Mouse (Mus musculus) Patski (cell line): ENCODE results near the gene Tdpoz3. TPM values are rescaled to one million over a fixed set of nuclear protein-coding genes. Genes with fewer than 3 reads are reported as not detected.
"Not testable (repeated sequence)": the region's sequence is repeated elsewhere in the genome, so short reads cannot be mapped to it uniquely, and the experiment has no call there.

ENCODE experiments used
- ATAC-seq: fragments of 100-300 bp; one replicate; pipeline ENCODE4 v1.8.0; 2021
- CTCF ChIA-PET: fragments of 350-600 bp; sonication (Branson Sonifier 250); formaldehyde crosslinking; loops from one replicate; lab custom pipeline; 2022; ENCODE audit warnings: inconsistent platforms; lab: Charles Lee
- POLR2A ChIA-PET: fragments of 350-600 bp; sonication (Branson Sonifier 250); formaldehyde crosslinking; loops from one replicate; lab custom pipeline; 2022; ENCODE audit warnings: antibody characterized with exemption, inconsistent platforms; lab: Charles Lee
- DNase-seq: peaks from one replicate; pipeline ENCODE4 v3.0.0-alpha.2; 2011; ENCODE audit warnings: low read depth, low spot score
- H3K27me3 ChIP-seq: fragments of 371-371 bp; one replicate; pipeline ENCODE4 v1.5.1; 2021
- in situ Hi-C: fragments of 300-500 bp; cut with MboI; formaldehyde crosslinking; loops from 3 replicates; pipeline ENCODE4 v1.11.1; 2018; ENCODE audit warnings: low pct_unique_long_range_greater_than_20kb, mixed read lengths
- polyA plus RNA-seq: library from polyadenylated mRNA; unstranded; gene quantifications from one replicate; pipeline ENCODE4 v1.2.3, GENCODE M21; 2021

Tdpoz3 gene
- not detected for polyA plus RNA-seq

GRCm38 (mm10) chr3:93825720-93826119, at the start of gene Tdpoz3:
Gene Tdpoz3 (plus strand): TSS chr3:93826020.
- DNase-seq, CTCF ChIA-PET, ATAC-seq, POLR2A ChIA-PET, in situ Hi-C loops, H3K27me3 ChIP-seq: not testable (repeated sequence)

DNA sequence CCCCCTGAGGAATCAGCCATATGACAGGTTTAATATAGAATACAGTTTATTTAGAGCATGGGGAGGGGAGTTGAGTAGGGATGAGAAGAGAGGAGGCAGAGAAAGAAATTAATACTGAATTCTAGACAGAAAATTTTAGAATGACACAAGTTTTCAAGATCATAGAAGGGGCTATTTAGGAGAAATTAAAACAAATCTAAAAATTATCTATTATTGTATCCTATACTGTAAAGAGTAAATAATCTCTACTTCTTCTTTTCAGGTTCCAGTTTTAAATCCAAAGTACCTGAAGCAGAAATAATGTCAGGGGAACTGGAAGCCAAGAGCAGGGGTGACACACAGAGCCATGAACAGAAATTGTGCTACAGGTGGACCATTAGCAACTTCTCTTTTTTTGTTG, 29.7 kb upstream of the Tdpoz3 start, which contains the start of gene Tdpoz4:
Gene Tdpoz4, plus strand, starts transcription at position 301 of the 400 bp plus-strand sequence.
- ATAC-seq, DNase-seq, H3K27me3 ChIP-seq, CTCF ChIA-PET, POLR2A ChIA-PET, in situ Hi-C loops: not testable (repeated sequence)

GRCm38 (mm10) chr3:93813341-93813740, 12.5 kb upstream of the Tdpoz3 start:
- POLR2A ChIA-PET, CTCF ChIA-PET, DNase-seq, H3K27me3 ChIP-seq: not testable (repeated sequence)
- in situ Hi-C loops: loop anchor here (25.0 kb wide), 2 partner anchors 501 to 726 kb away; partner anchors contain the start of gene Hrnr
- peak; percentile 37 for ATAC-seq

DNA sequence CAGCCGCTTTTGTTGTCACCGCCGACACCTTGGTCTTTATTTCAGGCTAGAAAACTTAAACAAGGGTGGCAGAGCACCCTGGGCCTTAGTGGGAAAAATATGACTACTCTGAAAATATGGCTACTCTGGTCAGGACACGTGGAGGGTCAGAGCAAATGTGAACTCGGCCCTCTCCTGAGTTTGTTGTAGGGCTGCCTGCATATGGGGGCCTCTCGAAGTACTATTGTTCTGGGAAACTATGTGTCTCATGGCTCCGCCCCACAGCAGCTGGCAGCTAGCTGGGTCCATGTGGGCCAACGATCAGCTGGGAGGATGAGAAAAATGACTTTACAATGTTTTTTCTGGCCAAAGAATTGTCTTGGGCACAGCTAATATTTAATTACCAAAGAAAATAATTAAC, 33.1 kb downstream of the Tdpoz3 start:
- POLR2A ChIA-PET, H3K27me3 ChIP-seq, DNase-seq, CTCF ChIA-PET, ATAC-seq, in situ Hi-C loops: not testable (repeated sequence)

DNA sequence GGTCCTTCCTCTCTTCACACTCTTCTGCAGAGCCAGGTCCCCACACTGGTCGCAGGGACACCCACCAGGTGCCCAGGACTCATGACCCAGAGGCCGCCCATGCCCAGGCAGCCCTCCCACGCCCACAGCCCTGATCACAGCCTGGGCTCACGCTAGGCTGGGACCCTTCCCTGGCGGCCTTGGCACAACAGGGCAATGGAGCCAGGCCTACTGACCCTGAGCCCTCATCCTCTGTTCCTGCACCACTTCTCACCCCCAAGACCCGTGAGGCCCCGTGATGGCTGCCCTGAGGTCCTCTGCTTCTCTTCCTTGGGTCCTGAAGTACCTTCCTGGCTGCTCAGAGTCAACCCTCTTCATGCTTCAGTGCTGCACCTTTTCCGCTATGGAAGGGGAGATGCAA, 44.8 kb downstream of the Tdpoz3 start:
- DNase-seq, CTCF ChIA-PET, ATAC-seq: not testable (repeated sequence)

More for the DNA sequence above, 44.8 kb downstream of the Tdpoz3 start:
- H3K27me3 ChIP-seq, in situ Hi-C loops, POLR2A ChIA-PET: not testable (repeated sequence)

Other genes starting within 250 kb of the Tdpoz3 start
- not detected for gene Tdpoz2, start 173.3 kb upstream of the Tdpoz3 start, polyA plus RNA-seq
- gene Tdpoz1, start 149.7 kb upstream of the Tdpoz3 start, polyA plus RNA-seq: not detected
- 0.08 TPM for gene Gm37596, start 132.9 kb upstream of the Tdpoz3 start, polyA plus RNA-seq
- gene Gm5773, start 53.0 kb upstream of the Tdpoz3 start, polyA plus RNA-seq: not detected
- not detected for gene Tdpoz4, start 29.6 kb upstream of the Tdpoz3 start, polyA plus RNA-seq
- gene Gm9117, start 117.5 kb downstream of the Tdpoz3 start, polyA plus RNA-seq: not detected
- not detected for gene Tdpoz5, start 135.3 kb downstream of the Tdpoz3 start, polyA plus RNA-seq
- not detected for gene Gm9125, start 228.9 kb downstream of the Tdpoz3 start, polyA plus RNA-seq
- not detected for gene Gm10697, start 246.6 kb downstream of the Tdpoz3 start, polyA plus RNA-seq